Comparison of ENCODE assay signal across 9 mouse cellular contexts in the genomic region with DNA sequence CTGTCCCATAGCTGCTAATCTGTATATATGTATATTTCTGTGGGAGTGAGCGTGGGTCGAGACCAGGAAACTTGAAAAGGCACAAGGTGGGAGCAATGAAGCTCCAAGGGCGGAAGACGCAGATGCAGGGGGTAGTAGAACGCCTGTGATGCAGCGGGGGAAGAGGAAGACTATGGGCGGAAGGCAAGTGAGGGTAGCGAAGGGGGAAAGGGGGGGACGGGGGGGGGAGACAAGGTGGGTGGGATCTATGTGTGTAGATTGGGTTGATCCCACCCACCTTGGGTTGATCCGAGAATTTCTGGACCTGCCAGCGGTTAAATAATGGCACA. TPM values are rescaled to one million over a fixed set of nuclear protein-coding genes. Genes with fewer than 3 reads are reported as not detected.
DNase-seq lines count a peak whose midpoint lies in the region; ATAC-seq and TF ChIP-seq lines count a peak whose summit lies in the region.
"Had no signal": no experiment of that assay in that cellular context is flagged by ENCODE, and none has a peak within 500 bp of the region (broad histone marks: within the 10 kb centered on the region; RNA-seq: fewer than 3 reads in every experiment).

No protein-coding gene starts in this region.

- peaks cover 4% of the 10 kb centered on the region; the same call in 1 of the 2 replicates for H3K9me3 ChIP-seq in heart, embryonic 11.5 days (replicated peaks; ENCODE audit: control insufficient read depth, low read length)
- no peaks in the 10 kb centered on the region for H3K9me3 ChIP-seq in liver, postnatal 0 days (ENCODE audit: low read length)

- TF ChIP-seq EP300 in liver, postnatal 0 days (IDR thresholded peaks at IDR 0.05; ENCODE audit: low read depth), result no peak

- peak overlapping the region; percentile 78 for H3K27ac ChIP-seq in heart, embryonic 11.5 days (ENCODE audit: low read depth, low read length)
- H3K27ac ChIP-seq in liver, postnatal 0 days (ENCODE audit: low read depth), result peak overlapping the region; percentile 37; the same call in 1 of the 2 replicates

- no peak for DNase-seq in heart, postnatal 14 days
- peak; percentile 28 for DNase-seq in thymus, postnatal 4 days
- DNase-seq in thymus, postnatal 14 days, result no peak
- DNase-seq in liver, postnatal 0 days, result no peak
- DNase-seq in right cerebral cortex, postnatal 25 days, result no peak
- no peak for DNase-seq in gastrocnemius, postnatal 14 days
- DNase-seq in gastrocnemius, adult 8-10 months (ENCODE audit: low spot score in 2 of 2), result no peak

- H3K9ac ChIP-seq in heart, embryonic 11.5 days (ENCODE audit: low read depth, low read length), result peak overlapping the region; percentile 69
- no peak overlapping the region; the same call in 1 of the 2 replicates for H3K9ac ChIP-seq in liver, postnatal 0 days (replicated peaks)

- H3K4me2 ChIP-seq in heart, embryonic 11.5 days, result peak overlapping the region; percentile 72
- peak overlapping the region; percentile 76 for H3K4me2 ChIP-seq in liver, postnatal 0 days (ENCODE audit: low read depth, low read length)

- peak overlapping the region; percentile 42 for H3K4me3 ChIP-seq in heart, embryonic 11.5 days (ENCODE audit: low read depth, low read length)
- peak overlapping the region; percentile 39 for H3K4me3 ChIP-seq in liver, postnatal 0 days (ENCODE audit: low read depth, low read length)

- peaks cover 9% of the 10 kb centered on the region for H3K4me1 ChIP-seq in heart, embryonic 11.5 days (ENCODE audit: control insufficient read depth, insufficient read depth, low read length)
- peaks cover 16% of the 10 kb centered on the region for H3K4me1 ChIP-seq in liver, postnatal 0 days (ENCODE audit: insufficient read depth)

- no peaks in the 10 kb centered on the region for H3K36me3 ChIP-seq in heart, embryonic 11.5 days (ENCODE audit: control insufficient read depth, insufficient read depth, low read length)
- H3K36me3 ChIP-seq in liver, postnatal 0 days (replicated peaks; ENCODE audit: insufficient read depth, low read length), result no peaks in the 10 kb centered on the region

- ATAC-seq in heart, embryonic 11.5 days (replicated peaks; ENCODE audit: insufficient number of reproducible peaks, low FRiP score, low TSS enrichment), result no peak
- peak; percentile 4; the same call in 1 of the 2 replicates for ATAC-seq in liver, postnatal 0 days

- no peaks in the 10 kb centered on the region for H3K27me3 ChIP-seq in heart, embryonic 11.5 days (ENCODE audit: control insufficient read depth, insufficient read depth, low read length)
- H3K27me3 ChIP-seq in liver, postnatal 0 days (ENCODE audit: insufficient read depth, low read length), result 0 out of 2 replicates have a peak, but pooled peaks cover 4% of the 10 kb centered on the region

- no peak for TF ChIP-seq CTCF in liver, postnatal 0 days (IDR thresholded peaks at IDR 0.05; ENCODE audit: low read depth)

- intact Hi-C loops in heart, postnatal 14 days (cut with DNase I), result no loop called here
- intact Hi-C loops in gastrocnemius, postnatal 14 days (cut with DNase I; ENCODE audit: low total_unique reads), result no loop called here

- 20% methylated on average over 11 of the region's 11 CpGs for WGBS in heart, embryonic 11.5 days (ENCODE audit: insufficient replicate concordance)
- 23% methylated on average over 11 of the region's 11 CpGs for WGBS in liver, postnatal 0 days (ENCODE audit: insufficient replicate concordance)

RNA-seq across cellular contexts. Expression of a gene that starts 5.8 kb away (rescaled TPM):
- 0.17 and 0.20 TPM in 2 replicates for polyA plus RNA-seq in heart, embryonic 11.5 days (2014; fragmentation: Nextera tagmentation; extraction: Ambion mirVana)
- total RNA-seq in heart, postnatal 14 days (2021), result not detected
- polyA plus RNA-seq in liver, postnatal 0 days (2015; fragmentation: Nextera tagmentation; extraction: Ambion mirVana), result not detected in 2 replicates
- not detected for total RNA-seq in gastrocnemius, postnatal 14 days (2021)
- total RNA-seq in gastrocnemius, adult 8-10 months (2022), result under 1 TPM in 3 of 4 experiments, not detected in 1; 0.29 to 0.81 (median 0.48) TPM
- polyA plus RNA-seq: C2C12 had no signal

RNA-seq across cellular contexts. Expression of a gene that starts 14.5 kb away (rescaled TPM):
- polyA plus RNA-seq in heart, embryonic 11.5 days (2014; fragmentation: Nextera tagmentation; extraction: Ambion mirVana), result 2.6 and 2.8 TPM in 2 replicates
- 1 to 10 TPM; 9.4 to 9.6 TPM for total RNA-seq in heart, postnatal 14 days (2021)
- polyA plus RNA-seq in liver, postnatal 0 days (2015; fragmentation: Nextera tagmentation; extraction: Ambion mirVana), result 0.90 and 1.0 TPM in 2 replicates
- total RNA-seq in gastrocnemius, postnatal 14 days (2021), result 1 to 10 TPM; 7.9 to 8.4 TPM
- total RNA-seq in gastrocnemius, adult 8-10 months (2022), result 10 to 100 TPM in 2 of 4 experiments, 1 to 10 TPM in 2; 8.3 to 10.7 (median 9.7) TPM

RNA-seq across cellular contexts. Expression of a gene that starts 21.3 kb away (rescaled TPM):
- 4.7 and 5.0 TPM in 2 replicates for polyA plus RNA-seq in heart, embryonic 11.5 days (2014; fragmentation: Nextera tagmentation; extraction: Ambion mirVana)
- 1 to 10 TPM; 5.9 to 6.1 TPM for total RNA-seq in heart, postnatal 14 days (2021)
- polyA plus RNA-seq in liver, postnatal 0 days (2015; fragmentation: Nextera tagmentation; extraction: Ambion mirVana), result 0.09 and 0.20 TPM in 2 replicates
- 1 to 10 TPM; 2.4 to 3.3 TPM for total RNA-seq in gastrocnemius, postnatal 14 days (2021)
- total RNA-seq in gastrocnemius, adult 8-10 months (2022), result 1 to 10 TPM; 4.2 to 5.2 (median 4.6) TPM

RNA-seq across cellular contexts. Expression of a gene that starts 23.5 kb away (rescaled TPM):
- polyA plus RNA-seq in heart, embryonic 11.5 days (2014; fragmentation: Nextera tagmentation; extraction: Ambion mirVana), result 0.59 and 1.1 TPM in 2 replicates
- 10 to 100 TPM; 22.9 to 27.0 TPM for total RNA-seq in heart, postnatal 14 days (2021)
- 2.3 and 2.4 TPM in 2 replicates for polyA plus RNA-seq in liver, postnatal 0 days (2015; fragmentation: Nextera tagmentation; extraction: Ambion mirVana)
- 10 to 100 TPM; 15.8 to 16.7 TPM for total RNA-seq in gastrocnemius, postnatal 14 days (2021)
- 10 to 100 TPM; 23.6 to 32.4 (median 28.2) TPM for total RNA-seq in gastrocnemius, adult 8-10 months (2022)

RNA-seq across cellular contexts. Expression of a gene that starts 25.1 kb away (rescaled TPM):
- polyA plus RNA-seq in heart, embryonic 11.5 days (2014; fragmentation: Nextera tagmentation; extraction: Ambion mirVana), result 0.53 and 1.1 TPM in 2 replicates
- 1 to 10 TPM; 7.8 TPM for total RNA-seq in heart, postnatal 14 days (2021)
- polyA plus RNA-seq in liver, postnatal 0 days (2015; fragmentation: Nextera tagmentation; extraction: Ambion mirVana), result 0.06 TPM in 2 replicates
- total RNA-seq in gastrocnemius, postnatal 14 days (2021), result 10 to 100 TPM; 28.5 to 33.4 TPM
- total RNA-seq in gastrocnemius, adult 8-10 months (2022), result 1 to 10 TPM; 1.9 to 4.6 (median 2.5) TPM
